Mouse (Mus musculus) liver, embryonic 16.5 days (tissue): ENCODE data around the gene Hmgn1. TPM values are rescaled to one million over a fixed set of nuclear protein-coding genes. Genes with fewer than 3 reads are reported as not detected.
A peak's percentile ranks its signal among the peaks of the same experiment; 100 is the strongest.
"Not testable (repeated sequence)": the region's sequence is repeated elsewhere in the genome, so short reads cannot be mapped to it uniquely, and the experiment has no call there.

Experiments
- ATAC-seq: fragments of 200-750 bp; cut with Nextera tagmentation; 2 replicates; pipeline ENCODE4 v1.8.0; 2017; ENCODE audit warnings: low read depth, mild to moderate bottlenecking, moderate number of reproducible peaks, moderate library complexity
- H3K27ac ChIP-seq: fragments of 300-500 bp; sonication (generic); 2 replicates; pipeline ENCODE4 v1.5.1; 2014; ENCODE audit warnings: mild to moderate bottlenecking, low read length
- H3K27me3 ChIP-seq: fragments of 300-500 bp; sonication (generic); 2 replicates; pipeline ENCODE4 v1.6.1; 2014; ENCODE audit warnings: low read depth, low read length, mixed read lengths; ENCODE audit not compliant: control insufficient read depth, insufficient read depth
- H3K36me3 ChIP-seq: fragments of 300-500 bp; sonication (generic); 2 replicates; pipeline ENCODE4 v1.6.1; 2014; ENCODE audit warnings: mild to moderate bottlenecking; ENCODE audit not compliant: control insufficient read depth, insufficient read depth
- H3K4me1 ChIP-seq: fragments of 300-500 bp; sonication (generic); 2 replicates; pipeline ENCODE4 v1.6.1; 2014; ENCODE audit warnings: low read depth, low read length, mixed read lengths; ENCODE audit not compliant: control insufficient read depth
- H3K4me2 ChIP-seq: fragments of 300-500 bp; sonication (generic); 2 replicates; pipeline ENCODE4 v1.6.1; 2014; ENCODE audit warnings: low read depth, low read length, mixed read lengths
- H3K4me3 ChIP-seq: fragments of 300-500 bp; sonication (generic); 2 replicates; pipeline ENCODE4 v1.5.1; 2014; ENCODE audit warnings: low read depth, mild to moderate bottlenecking, low read length
- H3K9ac ChIP-seq: fragments of 300-500 bp; sonication (generic); 2 replicates; pipeline ENCODE4 v1.6.1; 2014; ENCODE audit warnings: low read depth, low read length
- H3K9me3 ChIP-seq: fragments of 300-500 bp; sonication (generic); replicated peaks from 2 replicates; pipeline ENCODE4 v1.6.1; 2016; ENCODE audit warnings: low read length; ENCODE audit not compliant: control insufficient read depth
- WGBS: fragments of 180-500 bp; shearing (Covaris S2); extraction: QIAGEN DNeasy Blood & Tissue Kit; methylation state at CpG from one replicate; pipeline ENCODE4 v1.1.7; 2014; ENCODE audit not compliant: insufficient replicate concordance; 5-methylcytosine and 5-hydroxymethylcytosine counted together
- polyA plus RNA-seq: library from polyadenylated mRNA; unstranded; fragments of >200 nt; fragmentation: Nextera tagmentation; extraction: Ambion mirVana; gene quantifications from 2 replicates; pipeline ENCODE4 v1.2.1, GENCODE M21; 2015

The Hmgn1 gene
- polyA plus RNA-seq, 1 experiment from 2014 or later: 89.0 TPM

DNA sequence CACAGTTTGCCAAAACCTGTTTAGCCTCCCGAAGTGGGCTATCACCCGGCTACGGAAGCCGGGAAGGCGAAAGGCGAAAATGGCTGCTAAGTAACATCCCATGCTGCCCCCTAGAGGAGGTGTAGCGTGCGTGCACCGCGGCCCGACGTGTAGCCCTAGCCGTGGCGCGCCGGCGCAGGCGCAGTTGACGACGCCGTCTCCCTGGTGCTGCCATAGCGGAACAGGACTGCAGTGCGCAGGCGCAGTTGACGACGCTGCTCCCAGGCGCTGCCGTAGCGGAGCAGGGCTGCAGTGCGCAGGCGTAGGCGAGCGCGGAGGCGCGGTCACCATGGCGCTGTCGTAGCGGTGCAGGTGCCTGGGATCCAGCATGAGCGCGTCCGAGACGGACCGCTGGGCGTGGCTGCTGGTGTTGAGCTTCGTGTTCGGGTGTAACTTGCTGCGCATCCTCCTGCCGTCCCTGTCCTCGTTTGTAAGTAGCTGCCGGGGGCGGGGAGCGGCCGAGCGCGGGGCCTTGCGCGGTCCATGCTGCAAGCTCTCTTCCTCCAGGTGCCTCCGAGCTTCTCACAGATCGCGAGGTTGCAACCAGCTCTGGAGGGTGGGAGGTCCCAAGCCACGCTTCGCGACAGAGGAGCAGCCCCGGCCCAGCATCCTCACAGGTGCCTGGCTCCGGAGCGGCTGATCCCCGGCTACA is 17.7 kb upstream of the Hmgn1 start, which contains the start of gene Wrb:
Wrb (plus strand) TSS at position 298 of the 691 bp plus-strand sequence.
- Histone ChIP-seq H3K27ac (0 out of 2 replicates have a peak within 1 kb of the TSS, but pooled peaks have one; percentile 29), H3K9ac (peak within 1 kb of the TSS; percentile 71), H3K4me1 (peaks cover 8% of the 10 kb centered on the region), H3K36me3 (no peaks in the 10 kb centered on the region), H3K9me3 (no peaks in the 10 kb centered on the region), H3K27me3 (no peaks in the 10 kb centered on the region), H3K4me3 (peak within 1 kb of the TSS; percentile 75), H3K4me2 (peak within 1 kb of the TSS; percentile 96)
- WGBS: under 1% methylated on average over 68 of the region's 68 CpGs
- ATAC-seq: peak; percentile 96

DNA sequence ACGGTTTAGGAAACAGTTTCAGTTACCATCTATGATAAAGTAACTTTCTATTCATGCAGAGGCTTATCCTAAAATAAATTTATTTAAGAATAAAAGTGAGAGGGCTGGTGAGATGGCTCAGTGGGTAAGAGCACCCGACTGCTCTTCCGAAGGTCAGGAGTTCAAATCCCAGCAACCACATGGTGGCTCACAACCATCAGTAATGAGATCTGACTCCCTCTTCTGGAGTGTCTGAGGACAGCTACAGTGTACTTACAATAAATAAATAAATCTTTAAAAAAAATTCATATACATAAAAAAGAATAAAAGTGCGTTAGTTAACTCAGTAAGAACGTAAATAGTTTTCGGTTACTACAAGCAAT is 17.2 kb upstream of the Hmgn1 start:
- H3K27me3 ChIP-seq, H3K36me3 ChIP-seq, H3K9ac ChIP-seq, H3K9me3 ChIP-seq, H3K4me1 ChIP-seq, H3K27ac ChIP-seq: not testable (repeated sequence)
- Histone ChIP-seq H3K4me3 (peak overlapping the region; percentile 75), H3K4me2 (peak overlapping the region; percentile 96; the same call in 1 of the 2 replicates)
- WGBS: 22% methylated on average over 6 of the region's 6 CpGs
- ATAC-seq: peak; percentile 5; the same call in 1 of the 2 replicates

DNA sequence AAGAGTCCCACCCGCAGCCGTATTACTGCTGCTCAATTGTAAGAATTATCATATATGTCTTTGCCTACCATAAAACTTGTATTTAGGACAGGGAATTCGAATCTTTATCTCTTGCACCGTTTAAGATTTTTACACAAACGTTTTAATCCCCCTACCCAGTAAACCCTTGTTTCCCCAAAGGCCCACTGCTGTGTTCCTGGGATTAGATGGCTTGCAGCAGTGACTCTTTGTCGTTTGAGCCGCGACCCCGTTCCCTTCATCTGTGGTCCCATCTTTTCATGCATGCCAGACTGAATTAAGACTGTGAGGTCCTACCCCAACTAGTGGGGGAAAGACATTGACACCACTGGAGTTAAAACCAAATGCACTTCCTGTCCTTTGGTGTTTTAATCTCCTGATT is 937 bp upstream of the Hmgn1 start:
- peaks cover 9% of the 10 kb centered on the region for H3K36me3 ChIP-seq

DNA sequence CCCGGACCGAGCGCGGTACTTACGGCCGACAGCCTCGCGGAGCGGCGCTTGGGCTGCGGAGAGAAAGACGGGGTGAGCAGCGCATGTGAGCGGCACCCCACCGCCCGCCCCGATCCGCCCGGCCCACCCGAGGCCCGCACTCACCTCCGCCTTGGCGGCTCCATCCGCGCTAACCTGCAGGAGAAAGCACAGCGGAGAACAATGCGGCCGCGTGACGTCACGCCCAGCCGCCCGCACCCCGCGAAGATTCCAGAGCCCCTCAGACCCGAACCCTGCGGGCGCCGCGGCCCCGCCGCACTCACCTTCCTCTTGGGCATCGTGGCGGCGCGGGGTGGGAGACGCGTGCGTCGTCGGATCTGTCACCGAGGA is 257 bp downstream of the Hmgn1 start:
- under 1% methylated on average over 33 of the region's 52 CpGs for WGBS
- Histone ChIP-seq H3K27me3 (peaks cover 5% of the 10 kb centered on the region; the same call in 1 of the 2 replicates), H3K9ac (peak overlapping the region; percentile 69), H3K4me3 (peak overlapping the region; percentile 73), H3K36me3 (peaks cover 10% of the 10 kb centered on the region), H3K27ac (peak overlapping the region; percentile 71), H3K4me1 (peaks cover 14% of the 10 kb centered on the region), H3K4me2 (peak overlapping the region; percentile 87), H3K9me3 (no peaks in the 10 kb centered on the region)
- peak; percentile 25 for ATAC-seq

More for the DNA sequence above, 937 bp upstream of the Hmgn1 start:
- H3K27me3 ChIP-seq: peaks cover 5% of the 10 kb centered on the region; the same call in 1 of the 2 replicates
- WGBS: 6% methylated on average over 9 of the region's 9 CpGs
- peaks cover 14% of the 10 kb centered on the region for H3K4me1 ChIP-seq
- peak overlapping the region; percentile 65; the same call in 1 of the 2 replicates for H3K27ac ChIP-seq
- H3K9me3 ChIP-seq: no peaks in the 10 kb centered on the region
- peak overlapping the region; percentile 73 for H3K4me3 ChIP-seq
- peak overlapping the region; percentile 69 for H3K9ac ChIP-seq
- ATAC-seq: no peak
- H3K4me2 ChIP-seq: peak overlapping the region; percentile 87

DNA sequence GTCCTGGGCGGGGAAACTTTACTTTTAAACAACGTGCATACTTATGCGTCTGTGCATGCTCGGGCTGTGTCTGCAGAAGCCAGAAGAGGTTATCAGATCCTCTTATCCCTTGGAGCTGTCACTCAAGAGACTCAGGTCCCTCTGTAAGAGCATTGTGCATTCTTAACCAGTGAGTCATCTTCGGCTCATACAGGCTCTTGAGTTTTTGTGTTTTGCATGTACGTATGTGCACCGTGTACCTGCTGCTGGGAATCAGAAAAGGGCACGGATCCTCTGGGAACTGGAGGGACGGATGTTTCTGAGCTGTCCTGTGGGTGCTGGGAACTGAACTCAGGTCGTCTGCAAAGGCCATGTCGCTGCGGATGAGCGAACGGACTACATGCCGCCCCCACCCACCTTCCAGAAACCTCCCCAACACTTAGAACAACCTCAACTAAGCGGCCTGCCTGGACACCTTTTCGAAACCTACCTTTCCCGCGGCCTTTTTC is 801 bp downstream of the Hmgn1 start:
- peaks cover 14% of the 10 kb centered on the region for H3K4me1 ChIP-seq
- 2% methylated on average over 19 of the region's 19 CpGs for WGBS
- H3K36me3 ChIP-seq: peaks cover 10% of the 10 kb centered on the region
- H3K9ac ChIP-seq: peak overlapping the region; percentile 69
- H3K27ac ChIP-seq: no peak overlapping the region; the same call in 1 of the 2 replicates
- no peaks in the 10 kb centered on the region for H3K9me3 ChIP-seq
- H3K4me3 ChIP-seq: peak overlapping the region; percentile 73
- peaks cover 5% of the 10 kb centered on the region; the same call in 1 of the 2 replicates for H3K27me3 ChIP-seq
- peak overlapping the region; percentile 87 for H3K4me2 ChIP-seq
- ATAC-seq: no peak

DNA sequence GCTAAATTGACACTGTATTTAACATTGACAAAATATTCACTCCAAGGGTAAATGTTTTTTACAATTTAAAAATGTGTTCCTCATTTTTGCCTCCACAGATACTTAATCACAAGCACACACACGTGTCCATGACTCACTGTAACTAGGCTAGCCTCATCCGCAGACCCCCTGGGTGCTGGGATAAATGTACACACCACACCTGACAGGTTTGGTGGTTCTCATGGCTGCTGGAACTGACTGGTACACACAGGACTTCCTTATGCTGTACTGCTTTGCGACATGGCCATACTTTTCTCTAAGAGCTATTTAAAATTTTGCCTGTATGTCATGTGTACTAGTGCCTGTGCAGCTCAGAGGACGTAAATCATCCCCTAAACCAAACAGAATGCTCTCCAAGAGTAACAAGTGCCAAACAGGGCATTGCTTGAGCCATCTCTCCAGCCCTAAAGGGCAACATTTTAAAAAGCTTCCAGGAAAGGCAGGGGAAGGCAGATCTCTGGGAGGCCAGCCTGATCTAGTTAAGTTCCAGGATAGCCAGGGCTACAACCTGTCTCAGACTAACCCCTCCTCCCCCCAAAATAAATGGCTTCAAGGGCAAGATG is 7.4 kb downstream of the Hmgn1 start:
- ATAC-seq: no peak
- H3K9me3 ChIP-seq: no peaks in the 10 kb centered on the region
- H3K27me3 ChIP-seq: no peaks in the 10 kb centered on the region
- H3K4me2 ChIP-seq: no peak overlapping the region
- no peak overlapping the region for H3K27ac ChIP-seq
- 45% methylated on average over 4 of the region's 4 CpGs for WGBS
- no peaks in the 10 kb centered on the region for H3K4me1 ChIP-seq
- H3K9ac ChIP-seq: no peak overlapping the region
- no peak overlapping the region for H3K4me3 ChIP-seq
- H3K36me3 ChIP-seq: peaks cover 10% of the 10 kb centered on the region

DNA sequence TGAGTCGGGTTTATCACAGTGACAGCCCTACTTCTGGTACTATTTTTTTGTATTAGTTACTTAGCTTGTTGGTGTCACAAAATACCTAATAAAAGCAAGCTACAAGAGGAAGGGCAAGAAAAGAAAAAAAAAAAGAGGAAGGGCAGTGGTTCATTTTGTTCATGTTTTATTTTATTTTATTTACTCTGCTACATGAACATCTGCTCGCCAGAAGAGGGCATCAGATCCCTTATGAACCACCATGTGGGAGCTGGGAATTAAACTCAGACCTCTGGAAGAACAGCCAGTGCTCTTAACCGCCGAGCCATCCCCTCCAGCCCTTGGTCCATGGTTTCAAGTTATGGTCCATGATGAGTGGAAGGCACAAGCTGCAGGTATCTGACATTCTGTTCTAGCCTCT is 12.8 kb downstream of the Hmgn1 start:
- WGBS: 34% methylated on average over 4 of the region's 4 CpGs
- H3K27ac ChIP-seq: no peak overlapping the region

DNA sequence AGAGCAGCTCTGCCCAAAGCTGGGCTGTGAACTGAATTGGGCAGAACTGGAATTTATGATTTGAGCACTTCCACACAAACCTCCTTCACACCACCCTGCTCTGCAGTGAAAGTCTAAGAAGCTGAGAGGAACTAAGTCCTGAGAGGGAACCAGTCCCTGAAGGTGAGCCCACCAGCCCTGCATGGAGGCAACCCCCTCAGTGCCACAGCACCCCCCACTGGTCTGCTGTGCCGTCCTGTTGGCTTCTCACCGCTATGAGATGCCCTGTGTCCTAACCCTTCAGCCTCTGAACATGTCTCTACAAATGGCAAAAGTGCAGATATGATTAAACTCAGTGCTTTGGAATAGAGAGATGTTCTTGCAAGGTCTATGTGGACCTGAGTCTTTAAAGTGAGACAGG is 14.8 kb downstream of the Hmgn1 start:
- H3K27me3 ChIP-seq: no peaks in the 10 kb centered on the region
- 29% methylated on average over 2 of the region's 2 CpGs for WGBS
- no peak overlapping the region for H3K4me2 ChIP-seq
- no peaks in the 10 kb centered on the region for H3K9me3 ChIP-seq
- H3K4me1 ChIP-seq: no peaks in the 10 kb centered on the region
- no peak for ATAC-seq
- no peaks in the 10 kb centered on the region for H3K36me3 ChIP-seq
- no peak overlapping the region for H3K9ac ChIP-seq
- no peak overlapping the region for H3K4me3 ChIP-seq
- H3K27ac ChIP-seq: no peak overlapping the region

More for the DNA sequence above, 12.8 kb downstream of the Hmgn1 start:
- H3K4me3 ChIP-seq: no peak overlapping the region
- H3K9me3 ChIP-seq: no peaks in the 10 kb centered on the region
- H3K9ac ChIP-seq: no peak overlapping the region
- ATAC-seq: no peak
- no peaks in the 10 kb centered on the region for H3K4me1 ChIP-seq
- no peaks in the 10 kb centered on the region for H3K27me3 ChIP-seq
- no peaks in the 10 kb centered on the region for H3K36me3 ChIP-seq
- no peak overlapping the region for H3K4me2 ChIP-seq
